Mouse (Mus musculus): ENCODE results near the gene Secisbp2.
"Not testable (repeated sequence)": the region's sequence is repeated elsewhere in the genome, so short reads cannot be mapped to it uniquely, and the experiment has no call there.

The Secisbp2 gene

GRCm38 (mm10) chr13:51643924-51644828 lies 7.3 kb upstream of the Secisbp2 start:
- no peak for DNase-seq (ENCODE audit: low spot score in 2 of 2)

GRCm38 (mm10) chr13:51644829-51645789 lies 6.4 kb upstream of the Secisbp2 start, which contains the start of gene Cks2:
Gene Cks2 (plus strand): TSS chr13:51645232.
- DNase-seq (ENCODE audit: low spot score in 2 of 2): peak; percentile 98

- no peak for DNase-seq (ENCODE audit: low spot score in 2 of 2)
Measured at GRCm38 (mm10) chr13:51645872-51646271, 5.6 kb upstream of the Secisbp2 start.

GRCm38 (mm10) chr13:51646362-51647027 lies 5.0 kb upstream of the Secisbp2 start:
- no peak for DNase-seq (ENCODE audit: low spot score in 2 of 2)

- DNase-seq (ENCODE audit: low spot score in 2 of 2): no peak
Measured at GRCm38 (mm10) chr13:51647770-51648169, 3.7 kb upstream of the Secisbp2 start.

- DNase-seq (ENCODE audit: low spot score in 2 of 2): no peak
Measured at GRCm38 (mm10) chr13:51648237-51648636, 3.3 kb upstream of the Secisbp2 start.

- DNase-seq (ENCODE audit: low spot score in 2 of 2): no peak
Measured at GRCm38 (mm10) chr13:51649740-51650139, 1.8 kb upstream of the Secisbp2 start.

GRCm38 (mm10) chr13:51653159-51653558 lies 1.7 kb downstream of the Secisbp2 start:
- no peak for DNase-seq (ENCODE audit: low spot score in 2 of 2)

- DNase-seq (ENCODE audit: low spot score in 2 of 2): peak; percentile 46 to 59
Measured at GRCm38 (mm10) chr13:51653961-51654360, 2.5 kb downstream of the Secisbp2 start.

- DNase-seq (ENCODE audit: low spot score in 2 of 2): no peak
Measured at GRCm38 (mm10) chr13:51656516-51657235, 5.2 kb downstream of the Secisbp2 start.

GRCm38 (mm10) chr13:51658094-51658493 lies 6.6 kb downstream of the Secisbp2 start:
- no peak for DNase-seq (ENCODE audit: low spot score in 2 of 2)

- DNase-seq (ENCODE audit: low spot score in 2 of 2): no peak
Measured at GRCm38 (mm10) chr13:51659573-51659972, 8.1 kb downstream of the Secisbp2 start.

- no peak for DNase-seq (ENCODE audit: low spot score in 2 of 2)
Measured at GRCm38 (mm10) chr13:51663561-51663960, 12.1 kb downstream of the Secisbp2 start.

GRCm38 (mm10) chr13:51668195-51668594 lies 16.7 kb downstream of the Secisbp2 start:
- not testable (repeated sequence) for DNase-seq (ENCODE audit: low spot score in 2 of 2)

- DNase-seq (ENCODE audit: low spot score in 2 of 2): no peak
Measured at GRCm38 (mm10) chr13:51676641-51677040, 25.1 kb downstream of the Secisbp2 start.

GRCm38 (mm10) chr13:51677041-51677440 lies 25.5 kb downstream of the Secisbp2 start:
- no peak for DNase-seq (ENCODE audit: low spot score in 2 of 2)

- no peak for DNase-seq (ENCODE audit: low spot score in 2 of 2)
Measured at GRCm38 (mm10) chr13:51677630-51678185, 26.2 kb downstream of the Secisbp2 start.

- no peak for DNase-seq (ENCODE audit: low spot score in 2 of 2)
Measured at GRCm38 (mm10) chr13:51678687-51679086, 27.2 kb downstream of the Secisbp2 start.

GRCm38 (mm10) chr13:51679332-51679731 lies 27.8 kb downstream of the Secisbp2 start:
- no peak for DNase-seq (ENCODE audit: low spot score in 2 of 2)

- no peak for DNase-seq (ENCODE audit: low spot score in 2 of 2)
Measured at GRCm38 (mm10) chr13:51681076-51681475, 29.6 kb downstream of the Secisbp2 start.

GRCm38 (mm10) chr13:51681634-51682033 lies 30.1 kb downstream of the Secisbp2 start:
- no peak for DNase-seq (ENCODE audit: low spot score in 2 of 2)

Measured in heart, adult 9 months (tissue).